Mouse (Mus musculus): ENCODE results near the gene Atp1a2.
A peak's percentile ranks its signal among the peaks of the same experiment; 100 is the strongest.

- no peak for TF ChIP-seq GABPA (IDR thresholded peaks at IDR 0.05; ENCODE audit: insufficient replicate concordance, low read depth, low read length)
- TF ChIP-seq POLR2A (IDR thresholded peaks at IDR 0.05; ENCODE audit: low read depth, low read length): no peak
- TF ChIP-seq PAX5 (IDR thresholded peaks at IDR 0.05; ENCODE audit: low read length): no peak
- TF ChIP-seq CTCF (conservative IDR thresholded peaks at IDR 0.05 in 1 of 2, IDR thresholded peaks at IDR 0.05 in 1 of 2; ENCODE audit: low read depth in 2 of 2, low read length in 2 of 2): peak in 1 of 2 experiments; percentile 32; a peak in 2 of 4 replicates
- TF ChIP-seq ELF1 (IDR thresholded peaks at IDR 0.05; ENCODE audit: low read depth, low read length): no peak
- TF ChIP-seq EP300 (IDR thresholded peaks at IDR 0.05; ENCODE audit: low read length): no peak
Observed at GRCm38 (mm10) chr1:172243547-172244205, 54.2 kb downstream of the Atp1a2 start.

All from CH12.LX (cell line).